Comparison of ENCODE assay signal across 7 mouse cellular contexts in genomic region chr12:55078706-55079105, GRCm38 (mm10). TPM values are rescaled to one million over a fixed set of nuclear protein-coding genes. Genes with fewer than 3 reads are reported as not detected.
DNase-seq lines count a peak whose midpoint lies in the region; ATAC-seq and TF ChIP-seq lines count a peak whose summit lies in the region.
"Not testable (repeated sequence)": the region's sequence is repeated elsewhere in the genome, so short reads cannot be mapped to it uniquely, and the experiment has no call there.

No protein-coding gene starts in this region.

- H3K36me3 ChIP-seq in forebrain, embryonic 15.5 days; limb, embryonic 13.5 days; lung, postnatal 0 days (ENCODE audit: insufficient read depth, low read length); neural tube, embryonic 15.5 days: not testable (repeated sequence)

- not testable (repeated sequence) for TF ChIP-seq EP300 in lung, postnatal 0 days (IDR thresholded peaks at IDR 0.05)

- peak; percentile 51 for DNase-seq in CD4-positive, CD25-positive, alpha-beta regulatory T cell, adult 2 months (ENCODE audit: low read depth, low spot score)
- DNase-seq in brain, embryonic 14.5 days (ENCODE audit: low read depth), result peak; percentile 11
- peak; percentile 57 for DNase-seq in induced T-regulatory cell, adult 2 months (ENCODE audit: low read depth)
- DNase-seq in lung, postnatal 0 days (ENCODE audit: low spot score), result peak; percentile 18

- H3K4me1 ChIP-seq in forebrain, embryonic 15.5 days; limb, embryonic 13.5 days; lung, postnatal 0 days (ENCODE audit: insufficient read depth, low read depth, low read length); neural tube, embryonic 15.5 days: not testable (repeated sequence)

- not testable (repeated sequence) for ATAC-seq in forebrain, embryonic 15.5 days (replicated peaks); limb, embryonic 13.5 days (ENCODE audit: low FRiP score, low read depth); lung, postnatal 0 days; neural tube, embryonic 15.5 days (ENCODE audit: low FRiP score)

- TF ChIP-seq POLR2A in brain, embryonic 14.5 days (IDR thresholded peaks at IDR 0.05; ENCODE audit: borderline replicate concordance, extremely low read depth, insufficient read depth, insufficient read length, poor library complexity, severe bottlenecking), result not testable (repeated sequence)

- H3K9me3 ChIP-seq in forebrain, embryonic 15.5 days; limb, embryonic 13.5 days; lung, postnatal 0 days (ENCODE audit: low read length); neural tube, embryonic 15.5 days (replicated peaks): not testable (repeated sequence)

- H3K4me2 ChIP-seq in forebrain, embryonic 15.5 days (replicated peaks), result peak overlapping the region; percentile 55; the same call in 1 of the 2 replicates
- peak overlapping the region; percentile 40 for H3K4me2 ChIP-seq in limb, embryonic 13.5 days (replicated peaks)
- not testable (repeated sequence) for H3K4me2 ChIP-seq in lung, postnatal 0 days (replicated peaks; ENCODE audit: low read depth, low read length)
- H3K4me2 ChIP-seq in neural tube, embryonic 15.5 days, result peak overlapping the region; percentile 67

- not testable (repeated sequence) for H3K27ac ChIP-seq in forebrain, embryonic 15.5 days (replicated peaks); limb, embryonic 13.5 days; lung, postnatal 0 days (ENCODE audit: low read length); neural tube, embryonic 15.5 days (replicated peaks)

- H3K27me3 ChIP-seq in forebrain, embryonic 15.5 days; limb, embryonic 13.5 days; lung, postnatal 0 days (replicated peaks; ENCODE audit: insufficient read depth, low read length); neural tube, embryonic 15.5 days (replicated peaks): not testable (repeated sequence)

- H3K9ac ChIP-seq in forebrain, embryonic 15.5 days (replicated peaks); limb, embryonic 13.5 days; lung, postnatal 0 days (replicated peaks; ENCODE audit: low read depth); neural tube, embryonic 15.5 days (replicated peaks): not testable (repeated sequence)

- 41% methylated on average over 2 of the region's 2 CpGs for WGBS in forebrain, embryonic 15.5 days
- WGBS in limb, embryonic 13.5 days, result 50% methylated on average over 2 of the region's 2 CpGs
- WGBS in lung, postnatal 0 days, result 28% methylated on average over 2 of the region's 2 CpGs
- 48% methylated on average over 2 of the region's 2 CpGs for WGBS in neural tube, embryonic 15.5 days

- not testable (repeated sequence) for H3K4me3 ChIP-seq in forebrain, embryonic 15.5 days; lung, postnatal 0 days (ENCODE audit: low read depth, low read length); neural tube, embryonic 15.5 days (replicated peaks)
- H3K4me3 ChIP-seq in limb, embryonic 13.5 days, result peak overlapping the region; percentile 8; the same call in 1 of the 2 replicates

- not testable (repeated sequence) for TF ChIP-seq CTCF in brain, embryonic 14.5 days (IDR thresholded peaks at IDR 0.05; ENCODE audit: borderline replicate concordance, extremely low read depth, insufficient read depth, insufficient read length)
- TF ChIP-seq CTCF in lung, postnatal 0 days (IDR thresholded peaks at IDR 0.05), result peak; percentile 44; the same call in 1 of the 2 replicates

RNA-seq across cellular contexts. Expression of gene 2700097O09Rik, which starts 1.2 kb away (rescaled TPM):
- 25.7 and 29.6 TPM in 2 replicates for polyA plus RNA-seq in brain, embryonic 14.5 days (2012; rRNA removed)
- polyA plus RNA-seq in forebrain, embryonic 15.5 days (2015; fragmentation: Nextera tagmentation; extraction: Ambion mirVana), result 33.6 and 36.4 TPM in 2 replicates
- 43.9 and 45.5 TPM in 2 replicates for polyA plus RNA-seq in limb, embryonic 13.5 days (2015; fragmentation: Nextera tagmentation; extraction: Ambion mirVana)
- 14.4 and 14.6 TPM in 2 replicates for polyA plus RNA-seq in lung, postnatal 0 days (2015; fragmentation: Nextera tagmentation; extraction: Ambion mirVana)
- 34.1 and 34.7 TPM in 2 replicates for polyA plus RNA-seq in neural tube, embryonic 15.5 days (2015; fragmentation: Nextera tagmentation; extraction: Ambion mirVana)

RNA-seq across cellular contexts. Expression of gene Srp54a, which starts 1.4 kb away (rescaled TPM):
- polyA plus RNA-seq in brain, embryonic 14.5 days (2012; rRNA removed), result 20.1 and 50.7 TPM in 2 replicates
- polyA plus RNA-seq in forebrain, embryonic 15.5 days (2015; fragmentation: Nextera tagmentation; extraction: Ambion mirVana), result 203 and 213 TPM in 2 replicates
- 180 and 207 TPM in 2 replicates for polyA plus RNA-seq in limb, embryonic 13.5 days (2015; fragmentation: Nextera tagmentation; extraction: Ambion mirVana)
- 124 and 130 TPM in 2 replicates for polyA plus RNA-seq in lung, postnatal 0 days (2015; fragmentation: Nextera tagmentation; extraction: Ambion mirVana)
- polyA plus RNA-seq in neural tube, embryonic 15.5 days (2015; fragmentation: Nextera tagmentation; extraction: Ambion mirVana), result 191 and 201 TPM in 2 replicates

RNA-seq across cellular contexts. Expression of gene Fam177a, which starts 45.6 kb away (rescaled TPM):
- polyA plus RNA-seq in brain, embryonic 14.5 days (2012; rRNA removed), result 14.7 and 23.4 TPM in 2 replicates
- polyA plus RNA-seq in forebrain, embryonic 15.5 days (2015; fragmentation: Nextera tagmentation; extraction: Ambion mirVana), result 48.5 and 49.9 TPM in 2 replicates
- polyA plus RNA-seq in limb, embryonic 13.5 days (2015; fragmentation: Nextera tagmentation; extraction: Ambion mirVana), result 21.5 and 25.8 TPM in 2 replicates
- polyA plus RNA-seq in lung, postnatal 0 days (2015; fragmentation: Nextera tagmentation; extraction: Ambion mirVana), result 53.0 and 56.1 TPM in 2 replicates
- 69.0 and 77.3 TPM in 2 replicates for polyA plus RNA-seq in neural tube, embryonic 15.5 days (2015; fragmentation: Nextera tagmentation; extraction: Ambion mirVana)
